Mouse (Mus musculus): ENCODE measurements at regions not wholly inside any gene's neighbourhood (a gene's known extent, or its start where the extent isn't known, plus 50 kb on each side); places are given as distances from the start of the nearest gene placed in this dataset.

- Histone ChIP-seq H3K27ac (ENCODE audit: low read depth, low read length) (no peak overlapping the region), H3K36me3 (ENCODE audit: control insufficient read depth, insufficient read depth, low read length) (no peaks in the 10 kb centered on the region), H3K4me2 (ENCODE audit: low read length) (no peak overlapping the region), H3K4me1 (ENCODE audit: control insufficient read depth, insufficient read depth, low read depth, low read length) (no peaks in the 10 kb centered on the region), H3K9ac (ENCODE audit: low read depth, low read length) (no peak overlapping the region), H3K4me3 (ENCODE audit: low read length) (no peak overlapping the region), H3K27me3 (replicated peaks; ENCODE audit: control insufficient read depth, insufficient read depth, low read length) (no peaks in the 10 kb centered on the region), H3K9me3 (ENCODE audit: control insufficient read depth, low read length) (no peaks in the 10 kb centered on the region)
- WGBS: 84% methylated on average over 7 of the region's 7 CpGs
- no peak for ATAC-seq
Observed at GRCm38 (mm10) chr1:77663345-77663744, 148.5 kb upstream of the Epha4 start.

GRCm38 (mm10) chr1:77660436-77660835 lies 145.5 kb upstream of the Epha4 start:
- Histone ChIP-seq H3K9ac (ENCODE audit: low read depth, low read length) (no peak overlapping the region), H3K4me1 (ENCODE audit: control insufficient read depth, insufficient read depth, low read depth, low read length) (no peaks in the 10 kb centered on the region), H3K27me3 (replicated peaks; ENCODE audit: control insufficient read depth, insufficient read depth, low read length) (no peaks in the 10 kb centered on the region), H3K27ac (ENCODE audit: low read depth, low read length) (no peak overlapping the region), H3K36me3 (ENCODE audit: control insufficient read depth, insufficient read depth, low read length) (no peaks in the 10 kb centered on the region), H3K4me2 (ENCODE audit: low read length) (no peak overlapping the region), H3K9me3 (ENCODE audit: control insufficient read depth, low read length) (no peaks in the 10 kb centered on the region), H3K4me3 (ENCODE audit: low read length) (no peak overlapping the region)
- no peak for ATAC-seq

DNA sequence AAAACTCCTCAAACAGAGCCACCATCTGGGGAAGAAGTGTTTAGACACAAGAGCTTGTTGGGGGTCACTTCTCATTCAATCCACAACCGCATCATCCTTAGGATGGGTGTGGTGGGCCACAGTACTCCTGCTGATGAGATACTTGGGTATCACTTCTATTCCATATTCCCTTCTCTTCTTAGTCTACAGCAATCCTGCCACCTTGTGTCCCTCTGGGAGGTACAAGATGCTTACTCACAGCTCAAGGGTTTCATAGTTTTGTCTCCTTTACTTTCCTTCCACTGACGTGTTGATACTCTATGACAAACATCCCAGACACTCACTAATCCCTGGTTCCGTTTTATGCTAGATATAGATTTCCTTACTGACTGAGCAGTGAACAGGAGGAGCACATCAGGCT lies 122.1 kb upstream of the Epha4 start:
- no peak overlapping the region for H3K27ac ChIP-seq (ENCODE audit: low read depth, low read length)
- no peak overlapping the region for H3K4me3 ChIP-seq (ENCODE audit: low read length)
- no peaks in the 10 kb centered on the region for H3K4me1 ChIP-seq (ENCODE audit: control insufficient read depth, insufficient read depth, low read depth, low read length)
- H3K9me3 ChIP-seq (ENCODE audit: control insufficient read depth, low read length): no peaks in the 10 kb centered on the region
- 87% methylated on average over 3 of the region's 3 CpGs for WGBS
- H3K9ac ChIP-seq (ENCODE audit: low read depth, low read length): no peak overlapping the region
- no peak for ATAC-seq
- no peaks in the 10 kb centered on the region for H3K27me3 ChIP-seq (replicated peaks; ENCODE audit: control insufficient read depth, insufficient read depth, low read length)
- no peak overlapping the region for H3K4me2 ChIP-seq (ENCODE audit: low read length)
- no peaks in the 10 kb centered on the region for H3K36me3 ChIP-seq (ENCODE audit: control insufficient read depth, insufficient read depth, low read length)

DNA sequence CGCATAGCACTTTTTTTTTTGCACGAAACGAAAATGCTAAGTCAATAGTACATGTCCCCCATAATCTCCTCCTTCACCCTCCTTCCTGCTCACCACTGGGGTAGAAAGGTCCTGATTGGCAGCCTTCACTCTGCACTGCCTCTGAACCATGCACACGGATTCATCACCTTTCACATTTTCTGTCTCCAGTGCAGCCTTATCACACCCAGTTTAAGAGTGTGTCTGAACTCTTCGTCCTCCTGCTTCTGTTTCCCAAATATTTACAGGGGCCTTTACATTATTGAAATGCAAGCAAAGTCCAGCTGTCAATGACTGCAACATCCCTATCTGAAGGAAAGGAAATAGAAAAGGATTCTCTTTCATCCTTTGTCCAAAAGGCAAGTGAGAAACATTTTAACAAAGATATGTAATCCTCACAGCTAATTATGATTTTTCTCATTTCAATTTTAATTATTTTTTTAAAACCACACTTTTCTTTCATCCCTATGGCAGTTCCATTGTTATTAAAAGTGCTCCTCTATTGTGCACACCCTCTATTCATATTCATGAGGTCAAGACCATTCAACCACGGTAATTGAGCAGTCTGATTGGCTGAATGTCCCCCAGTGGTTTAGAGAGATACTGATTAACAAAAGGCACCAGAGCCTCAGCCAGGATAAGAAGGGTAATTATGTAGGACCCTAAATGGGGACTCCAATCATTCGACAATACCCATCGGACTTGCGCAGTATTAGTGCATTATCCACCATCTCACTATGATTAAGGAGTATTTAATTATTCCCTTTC lies 114.8 kb upstream of the Epha4 start:
- H3K9ac ChIP-seq (ENCODE audit: low read depth, low read length): no peak overlapping the region
- H3K4me2 ChIP-seq (ENCODE audit: low read length): no peak overlapping the region
- H3K9me3 ChIP-seq (ENCODE audit: control insufficient read depth, low read length): no peaks in the 10 kb centered on the region
- H3K36me3 ChIP-seq (ENCODE audit: control insufficient read depth, insufficient read depth, low read length): no peaks in the 10 kb centered on the region
- peak; percentile 63 for ATAC-seq
- no peaks in the 10 kb centered on the region for H3K4me1 ChIP-seq (ENCODE audit: control insufficient read depth, insufficient read depth, low read depth, low read length)
- no peak overlapping the region for H3K4me3 ChIP-seq (ENCODE audit: low read length)
- no peaks in the 10 kb centered on the region for H3K27me3 ChIP-seq (replicated peaks; ENCODE audit: control insufficient read depth, insufficient read depth, low read length)
- 18% methylated on average over 9 of the region's 9 CpGs for WGBS
- no peak overlapping the region for H3K27ac ChIP-seq (ENCODE audit: low read depth, low read length)

GRCm38 (mm10) chr1:77628861-77629260 lies 114.0 kb upstream of the Epha4 start:
- ATAC-seq: no peak
- H3K27me3 ChIP-seq (replicated peaks; ENCODE audit: control insufficient read depth, insufficient read depth, low read length): no peaks in the 10 kb centered on the region
- no peaks in the 10 kb centered on the region for H3K36me3 ChIP-seq (ENCODE audit: control insufficient read depth, insufficient read depth, low read length)
- no peaks in the 10 kb centered on the region for H3K4me1 ChIP-seq (ENCODE audit: control insufficient read depth, insufficient read depth, low read depth, low read length)
- H3K9me3 ChIP-seq (ENCODE audit: control insufficient read depth, low read length): no peaks in the 10 kb centered on the region
- no peak overlapping the region for H3K4me2 ChIP-seq (ENCODE audit: low read length)
- no peak overlapping the region for H3K27ac ChIP-seq (ENCODE audit: low read depth, low read length)
- H3K9ac ChIP-seq (ENCODE audit: low read depth, low read length): no peak overlapping the region
- 18% methylated on average over 4 of the region's 4 CpGs for WGBS
- no peak overlapping the region for H3K4me3 ChIP-seq (ENCODE audit: low read length)

DNA sequence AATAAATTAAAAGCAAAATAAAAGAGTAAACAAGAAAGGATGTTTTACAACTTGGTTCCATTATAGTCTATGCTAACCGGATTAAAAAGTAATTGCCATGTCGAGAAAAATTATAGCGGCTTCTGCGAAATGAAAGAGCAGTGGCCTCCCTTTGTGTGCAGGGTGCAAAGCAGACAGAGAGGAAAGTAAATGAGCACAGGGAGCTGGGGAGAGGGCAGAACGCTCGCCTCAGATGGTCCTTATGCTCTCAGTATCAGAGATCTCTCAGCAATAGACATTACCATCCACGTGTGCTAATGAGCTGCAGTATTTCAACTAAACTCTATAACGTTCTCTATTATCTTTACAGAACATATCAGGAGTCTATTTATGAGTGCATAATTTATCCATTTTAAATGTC lies 102.6 kb upstream of the Epha4 start:
- Histone ChIP-seq H3K27ac (ENCODE audit: low read depth, low read length) (no peak overlapping the region), H3K4me1 (ENCODE audit: control insufficient read depth, insufficient read depth, low read depth, low read length) (no peaks in the 10 kb centered on the region), H3K4me2 (ENCODE audit: low read length) (no peak overlapping the region), H3K27me3 (replicated peaks; ENCODE audit: control insufficient read depth, insufficient read depth, low read length) (no peaks in the 10 kb centered on the region), H3K9ac (ENCODE audit: low read depth, low read length) (no peak overlapping the region), H3K9me3 (ENCODE audit: control insufficient read depth, low read length) (no peaks in the 10 kb centered on the region), H3K4me3 (ENCODE audit: low read length) (no peak overlapping the region), H3K36me3 (ENCODE audit: control insufficient read depth, insufficient read depth, low read length) (no peaks in the 10 kb centered on the region)
- WGBS: 38% methylated on average over 8 of the region's 8 CpGs
- no peak for ATAC-seq

DNA sequence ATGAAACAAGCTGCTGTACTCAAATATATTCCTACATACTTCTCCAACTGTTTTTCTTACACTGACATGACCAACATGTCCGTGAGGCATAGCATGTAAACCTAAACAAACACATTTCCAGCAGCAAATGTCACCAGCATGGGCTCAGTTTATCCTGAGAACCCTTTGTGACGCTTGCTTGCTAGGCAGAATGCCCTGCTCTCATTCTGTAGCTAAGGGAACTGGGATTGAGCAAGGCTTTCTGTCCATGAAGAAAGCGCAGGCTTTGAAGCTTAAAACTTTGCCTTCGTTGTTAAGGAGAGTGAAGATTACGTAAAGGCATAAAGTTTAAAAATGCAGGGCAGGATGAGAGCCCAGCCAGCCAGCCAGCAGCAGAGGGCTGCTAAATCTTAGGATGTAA lies 85.6 kb upstream of the Epha4 start:
- H3K36me3 ChIP-seq (ENCODE audit: control insufficient read depth, insufficient read depth, low read length): no peaks in the 10 kb centered on the region
- no peak overlapping the region for H3K4me2 ChIP-seq (ENCODE audit: low read length)
- no peak for ATAC-seq
- H3K9ac ChIP-seq (ENCODE audit: low read depth, low read length): no peak overlapping the region
- no peaks in the 10 kb centered on the region for H3K27me3 ChIP-seq (replicated peaks; ENCODE audit: control insufficient read depth, insufficient read depth, low read length)
- no peaks in the 10 kb centered on the region for H3K9me3 ChIP-seq (ENCODE audit: control insufficient read depth, low read length)
- no peak overlapping the region for H3K27ac ChIP-seq (ENCODE audit: low read depth, low read length)
- H3K4me1 ChIP-seq (ENCODE audit: control insufficient read depth, insufficient read depth, low read depth, low read length): no peaks in the 10 kb centered on the region
- 53% methylated on average over 5 of the region's 5 CpGs for WGBS
- H3K4me3 ChIP-seq (ENCODE audit: low read length): no peak overlapping the region

- Histone ChIP-seq H3K4me3 (ENCODE audit: low read length) (no peak overlapping the region), H3K9me3 (ENCODE audit: control insufficient read depth, low read length) (no peaks in the 10 kb centered on the region), H3K27me3 (replicated peaks; ENCODE audit: control insufficient read depth, insufficient read depth, low read length) (no peaks in the 10 kb centered on the region), H3K4me2 (ENCODE audit: low read length) (no peak overlapping the region), H3K9ac (ENCODE audit: low read depth, low read length) (no peak overlapping the region), H3K4me1 (ENCODE audit: control insufficient read depth, insufficient read depth, low read depth, low read length) (no peaks in the 10 kb centered on the region), H3K27ac (ENCODE audit: low read depth, low read length) (no peak overlapping the region), H3K36me3 (ENCODE audit: control insufficient read depth, insufficient read depth, low read length) (no peaks in the 10 kb centered on the region)
- WGBS: 62% methylated on average over 4 of the region's 4 CpGs
- ATAC-seq: no peak
Observed at GRCm38 (mm10) chr1:77592649-77593048, 77.8 kb upstream of the Epha4 start.

- H3K36me3 ChIP-seq (ENCODE audit: control insufficient read depth, insufficient read depth, low read length): no peaks in the 10 kb centered on the region
- no peaks in the 10 kb centered on the region for H3K4me1 ChIP-seq (ENCODE audit: control insufficient read depth, insufficient read depth, low read depth, low read length)
- ATAC-seq: no peak
- no peak overlapping the region for H3K4me2 ChIP-seq (ENCODE audit: low read length)
- no peak overlapping the region for H3K4me3 ChIP-seq (ENCODE audit: low read length)
- H3K9ac ChIP-seq (ENCODE audit: low read depth, low read length): no peak overlapping the region
- no peaks in the 10 kb centered on the region for H3K27me3 ChIP-seq (replicated peaks; ENCODE audit: control insufficient read depth, insufficient read depth, low read length)
- H3K27ac ChIP-seq (ENCODE audit: low read depth, low read length): no peak overlapping the region
- WGBS: 39% methylated on average over 7 of the region's 7 CpGs
- no peaks in the 10 kb centered on the region for H3K9me3 ChIP-seq (ENCODE audit: control insufficient read depth, low read length)
Observed at GRCm38 (mm10) chr1:77592248-77592647, 77.4 kb upstream of the Epha4 start.

GRCm38 (mm10) chr1:77589423-77589822 lies 74.5 kb upstream of the Epha4 start:
- no peaks in the 10 kb centered on the region for H3K9me3 ChIP-seq (ENCODE audit: control insufficient read depth, low read length)

More at GRCm38 (mm10) chr1:77589423-77589822, 74.5 kb upstream of the Epha4 start:
- Histone ChIP-seq H3K36me3 (ENCODE audit: control insufficient read depth, insufficient read depth, low read length) (no peaks in the 10 kb centered on the region), H3K27ac (ENCODE audit: low read depth, low read length) (no peak overlapping the region), H3K4me3 (ENCODE audit: low read length) (no peak overlapping the region), H3K4me2 (ENCODE audit: low read length) (no peak overlapping the region), H3K27me3 (replicated peaks; ENCODE audit: control insufficient read depth, insufficient read depth, low read length) (no peaks in the 10 kb centered on the region), H3K9ac (ENCODE audit: low read depth, low read length) (no peak overlapping the region), H3K4me1 (ENCODE audit: control insufficient read depth, insufficient read depth, low read depth, low read length) (no peaks in the 10 kb centered on the region)
- ATAC-seq: no peak
- 96% methylated on average over 3 of the region's 3 CpGs for WGBS
